ENCODE assay signal across 9 mouse cellular contexts in genomic region chr3:132983845-132984485, GRCm38 (mm10). TPM values are rescaled to one million over a fixed set of nuclear protein-coding genes. Genes with fewer than 3 reads are reported as not detected.
A peak's percentile ranks its signal among the peaks of the same experiment; 100 is the strongest.
DNase-seq lines count a peak whose midpoint lies in the region; ATAC-seq and TF ChIP-seq lines count a peak whose summit lies in the region.
"Had no signal": no experiment of that assay in that cellular context is flagged by ENCODE, and none has a peak within 500 bp of the region (broad histone marks: within the 10 kb centered on the region; RNA-seq: fewer than 3 reads in every experiment).

No protein-coding gene starts in this region.

- H3K36me3 ChIP-seq in heart, embryonic 16.5 days (ENCODE audit: control insufficient read depth, insufficient read depth) = no peaks in the 10 kb centered on the region
- peaks cover 24% of the 10 kb centered on the region for H3K36me3 ChIP-seq in heart, embryonic 10.5 days
- no peaks in the 10 kb centered on the region for H3K36me3 ChIP-seq in ES-Bruce4 (ENCODE audit: control insufficient read depth, insufficient read depth, low read length, poor library complexity, severe bottlenecking)
- H3K36me3 ChIP-seq in embryonic facial prominence, embryonic 14.5 days (ENCODE audit: control insufficient read depth, insufficient read depth, low read length) = peaks cover 26% of the 10 kb centered on the region
- H3K36me3 ChIP-seq in lung, postnatal 0 days (ENCODE audit: insufficient read depth, low read length) = no peaks in the 10 kb centered on the region

- peaks cover 3% of the 10 kb centered on the region; the same call in 1 of the 2 replicates for H3K4me1 ChIP-seq in heart, embryonic 16.5 days (ENCODE audit: control insufficient read depth, insufficient read depth, low read length)
- H3K4me1 ChIP-seq in heart, embryonic 10.5 days = peaks cover 8% of the 10 kb centered on the region; the same call in 1 of the 2 replicates
- H3K4me1 ChIP-seq in ES-Bruce4 (ENCODE audit: control insufficient read depth, insufficient read depth, low read length) = no peaks in the 10 kb centered on the region
- H3K4me1 ChIP-seq in embryonic facial prominence, embryonic 14.5 days (ENCODE audit: control insufficient read depth, insufficient read depth, low read length) = peaks cover 10% of the 10 kb centered on the region
- 0 out of 2 replicates have a peak, but pooled peaks cover 6% of the 10 kb centered on the region for H3K4me1 ChIP-seq in lung, postnatal 0 days (ENCODE audit: insufficient read depth, low read depth, low read length)

- no peak overlapping the region for H3K4me2 ChIP-seq in heart, embryonic 16.5 days (ENCODE audit: low read depth, low read length)
- H3K4me2 ChIP-seq in embryonic facial prominence, embryonic 14.5 days (ENCODE audit: low read depth, low read length) = no peak overlapping the region
- no peak overlapping the region for H3K4me2 ChIP-seq in lung, postnatal 0 days (replicated peaks; ENCODE audit: low read depth, low read length)
- H3K4me2 ChIP-seq: midbrain, embryonic 11.5 days had no signal

- no peak for TF ChIP-seq POLR2A in ES-Bruce4 (IDR thresholded peaks at IDR 0.05; ENCODE audit: insufficient read depth, low read length)

- H3K4me3 ChIP-seq in heart, embryonic 16.5 days (ENCODE audit: low read length) = no peak overlapping the region
- no peak overlapping the region for H3K4me3 ChIP-seq in heart, embryonic 10.5 days
- H3K4me3 ChIP-seq in ES-Bruce4 (ENCODE audit: low read depth, low read length) = no peak overlapping the region
- H3K4me3 ChIP-seq in embryonic facial prominence, embryonic 14.5 days (ENCODE audit: low read depth, low read length) = no peak overlapping the region
- H3K4me3 ChIP-seq in lung, postnatal 0 days (ENCODE audit: low read depth, low read length) = no peak overlapping the region

- no peaks in the 10 kb centered on the region for H3K9me3 ChIP-seq in heart, embryonic 16.5 days (replicated peaks; ENCODE audit: control insufficient read depth, low read length)
- H3K9me3 ChIP-seq in heart, embryonic 10.5 days = no peaks in the 10 kb centered on the region
- H3K9me3 ChIP-seq in ES-Bruce4 (replicated peaks; ENCODE audit: control insufficient read depth, insufficient read depth, low read length, poor library complexity, severe bottlenecking) = no peaks in the 10 kb centered on the region
- H3K9me3 ChIP-seq in embryonic facial prominence, embryonic 14.5 days (ENCODE audit: control insufficient read depth, low read length) = no peaks in the 10 kb centered on the region
- no peaks in the 10 kb centered on the region for H3K9me3 ChIP-seq in lung, postnatal 0 days (ENCODE audit: low read length)

- no peak overlapping the region for H3K27ac ChIP-seq in heart, embryonic 16.5 days (ENCODE audit: low read length)
- H3K27ac ChIP-seq in heart, embryonic 10.5 days = no peak overlapping the region
- H3K27ac ChIP-seq in ES-Bruce4 (ENCODE audit: insufficient read depth, low read length) = peak overlapping the region; percentile 80
- H3K27ac ChIP-seq in embryonic facial prominence, embryonic 14.5 days (replicated peaks; ENCODE audit: low read depth, low read length) = peak overlapping the region; percentile 77
- H3K27ac ChIP-seq in lung, postnatal 0 days (ENCODE audit: low read length) = peak overlapping the region; percentile 76

- intact Hi-C loops in left cerebral cortex, postnatal 4 days (cut with DNase I) = no loop called here

- TF ChIP-seq CTCF in ES-Bruce4 (IDR thresholded peaks at IDR 0.05; ENCODE audit: low read depth, low read length) = no peak
- TF ChIP-seq CTCF in lung, postnatal 0 days (IDR thresholded peaks at IDR 0.05) = no peak

- DNase-seq in heart, embryonic 10.5 days (ENCODE audit: low spot score) = no peak
- DNase-seq in embryonic facial prominence, embryonic 14.5 days (ENCODE audit: low spot score) = peak; percentile 92
- DNase-seq in lung, postnatal 0 days (ENCODE audit: low spot score) = peak; percentile 93
- no peak for DNase-seq in left cerebral cortex, postnatal 4 days
- no peak for DNase-seq in adrenal gland, postnatal 25 days

- peak; percentile 49 for ATAC-seq in heart, embryonic 16.5 days (replicated peaks; ENCODE audit: extremely low read depth, insufficient read depth, low FRiP score)
- ATAC-seq in embryonic facial prominence, embryonic 14.5 days (ENCODE audit: low read depth) = peak; percentile 87
- ATAC-seq in lung, postnatal 0 days = peak; percentile 97
- no peak for ATAC-seq in megakaryocyte, adult 5-6 weeks (ENCODE audit: poor library complexity, severe bottlenecking)

- 21% methylated on average over 4 of the region's 4 CpGs for WGBS in heart, embryonic 16.5 days
- 39% methylated on average over 4 of the region's 4 CpGs for WGBS in heart, embryonic 10.5 days
- 26% methylated on average over 4 of the region's 4 CpGs for WGBS in embryonic facial prominence, embryonic 14.5 days
- WGBS in lung, postnatal 0 days = 19% methylated on average over 4 of the region's 4 CpGs

- TF ChIP-seq EP300 in ES-Bruce4 (IDR thresholded peaks at IDR 0.05; ENCODE audit: insufficient read depth, low read depth, low read length) = no peak
- peak; percentile 88 for TF ChIP-seq EP300 in lung, postnatal 0 days (IDR thresholded peaks at IDR 0.05)

- no peaks in the 10 kb centered on the region for H3K27me3 ChIP-seq in heart, embryonic 16.5 days (ENCODE audit: control insufficient read depth, insufficient read depth, low read length)
- no peaks in the 10 kb centered on the region for H3K27me3 ChIP-seq in heart, embryonic 10.5 days (ENCODE audit: insufficient read depth, poor library complexity, severe bottlenecking)
- H3K27me3 ChIP-seq in ES-Bruce4 (ENCODE audit: control insufficient read depth, insufficient read depth, low read length, poor library complexity, severe bottlenecking) = no peaks in the 10 kb centered on the region
- no peaks in the 10 kb centered on the region for H3K27me3 ChIP-seq in embryonic facial prominence, embryonic 14.5 days (replicated peaks; ENCODE audit: control insufficient read depth, insufficient read depth, low read length)
- H3K27me3 ChIP-seq in lung, postnatal 0 days (replicated peaks; ENCODE audit: insufficient read depth, low read length) = no peaks in the 10 kb centered on the region

- no peak overlapping the region for H3K9ac ChIP-seq in heart, embryonic 16.5 days (ENCODE audit: low read length)
- no peak overlapping the region for H3K9ac ChIP-seq in ES-Bruce4 (ENCODE audit: low read depth, poor library complexity, severe bottlenecking)
- no peak overlapping the region for H3K9ac ChIP-seq in embryonic facial prominence, embryonic 14.5 days (ENCODE audit: low read depth, low read length)
- no peak overlapping the region for H3K9ac ChIP-seq in lung, postnatal 0 days (replicated peaks; ENCODE audit: low read depth)

RNA-seq across cellular contexts. Expression of gene Npnt, which starts 33.9 kb away (rescaled TPM):
- polyA plus RNA-seq in heart, embryonic 16.5 days (2015; fragmentation: Nextera tagmentation; extraction: Ambion mirVana) = 11.7 and 20.5 TPM in 2 replicates
- polyA plus RNA-seq in heart, embryonic 10.5 days (2016; fragmentation: Nextera tagmentation; extraction: Ambion mirVana) = 23.9 and 26.3 TPM in 2 replicates
- polyA plus RNA-seq in ES-Bruce4 (2011; ENCODE audit: insufficient read depth, insufficient read length, low read depth, missing spikeins) = 17.3 and 17.6 TPM in 2 replicates
- polyA plus RNA-seq in embryonic facial prominence, embryonic 14.5 days (2014; fragmentation: Nextera tagmentation; extraction: Ambion mirVana) = 76.6 and 90.3 TPM in 2 replicates
- polyA plus RNA-seq in lung, postnatal 0 days (2015; fragmentation: Nextera tagmentation; extraction: Ambion mirVana) = 298 and 352 TPM in 2 replicates
- total RNA-seq in megakaryocyte, adult 5-6 weeks (2015) = not detected in 2 replicates
- total RNA-seq in megakaryocyte, adult 5-6 weeks (2017) = not detected in 2 replicates
- 10 to 100 TPM; 13.2 to 14.8 TPM for total RNA-seq in left cerebral cortex, postnatal 4 days (2021)
- 11.5 TPM in 2 replicates for total RNA-seq in adrenal gland, postnatal 25 days (2021)

Comparison
In these comparisons a context has a peak if more than half of its experiments do, and no peak if none do; other contexts are left out.
1. H3K27ac ChIP-seq: peak in ES-Bruce4 (single experiment), embryonic facial prominence, embryonic 14.5 days (single experiment) and lung, postnatal 0 days (single experiment); none in heart, embryonic 16.5 days (single experiment) and heart, embryonic 10.5 days (single experiment).
2. DNase-seq: peak in embryonic facial prominence, embryonic 14.5 days (single experiment) and lung, postnatal 0 days (single experiment); none in heart, embryonic 10.5 days (single experiment), left cerebral cortex, postnatal 4 days (single experiment) and adrenal gland, postnatal 25 days (single experiment).